Mouse (Mus musculus) kidney, embryonic 16.5 days (tissue): ENCODE results near the gene Per3. TPM values are rescaled to one million over a fixed set of nuclear protein-coding genes. Genes with fewer than 3 reads are reported as not detected.

ENCODE experiments used
- ATAC-seq: fragments of 200-750 bp; cut with Nextera tagmentation; 2 replicates; pipeline ENCODE4 v1.8.0; 2017; ENCODE audit warnings: moderate TSS enrichment; ENCODE audit not compliant: low FRiP score, low TSS enrichment
- H3K27ac ChIP-seq: fragments of 300-500 bp; sonication (generic); 2 replicates; pipeline ENCODE4 v1.5.1; 2014; ENCODE audit warnings: low read length
- H3K27me3 ChIP-seq: fragments of 300-500 bp; sonication (generic); 2 replicates; pipeline ENCODE4 v1.6.1; 2014; ENCODE audit warnings: low read length, control low read depth, mixed read lengths; ENCODE audit not compliant: insufficient read depth
- H3K36me3 ChIP-seq: fragments of 300-500 bp; sonication (generic); 2 replicates; pipeline ENCODE4 v1.6.1; 2014; ENCODE audit warnings: low read length, control low read depth, mixed read lengths; ENCODE audit not compliant: insufficient read depth
- H3K4me1 ChIP-seq: fragments of 300-500 bp; sonication (generic); 2 replicates; pipeline ENCODE4 v1.6.1; 2014; ENCODE audit warnings: low read length, control low read depth, mixed read lengths; ENCODE audit not compliant: insufficient read depth
- H3K4me2 ChIP-seq: fragments of 300-500 bp; sonication (generic); replicated peaks from 2 replicates; pipeline ENCODE4 v1.6.1; 2014; ENCODE audit warnings: low read depth, low read length
- H3K4me3 ChIP-seq: fragments of 300-500 bp; sonication (generic); 2 replicates; pipeline ENCODE4 v1.5.1; 2014; ENCODE audit warnings: mild to moderate bottlenecking, low read length
- H3K9ac ChIP-seq: fragments of 300-500 bp; sonication (generic); replicated peaks from 2 replicates; pipeline ENCODE4 v1.6.1; 2014; ENCODE audit warnings: low read length
- H3K9me3 ChIP-seq: fragments of 300-500 bp; sonication (generic); 2 replicates; pipeline ENCODE4 v1.6.1; 2016; ENCODE audit warnings: low read length, control low read depth
- WGBS: fragments of 180-500 bp; shearing (Covaris S2); extraction: QIAGEN DNeasy Blood & Tissue Kit; methylation state at CpG from one replicate; pipeline ENCODE4 v1.1.7; 2014; 5-methylcytosine and 5-hydroxymethylcytosine counted together
- polyA plus RNA-seq: library from polyadenylated mRNA; unstranded; fragments of >200 nt; fragmentation: Nextera tagmentation; extraction: Ambion mirVana; gene quantifications from 2 replicates; pipeline ENCODE4 v1.2.1, GENCODE M21; 2015

The Per3 gene
- polyA plus RNA-seq, 1 experiment from 2014 or later: 7.6 TPM

DNA sequence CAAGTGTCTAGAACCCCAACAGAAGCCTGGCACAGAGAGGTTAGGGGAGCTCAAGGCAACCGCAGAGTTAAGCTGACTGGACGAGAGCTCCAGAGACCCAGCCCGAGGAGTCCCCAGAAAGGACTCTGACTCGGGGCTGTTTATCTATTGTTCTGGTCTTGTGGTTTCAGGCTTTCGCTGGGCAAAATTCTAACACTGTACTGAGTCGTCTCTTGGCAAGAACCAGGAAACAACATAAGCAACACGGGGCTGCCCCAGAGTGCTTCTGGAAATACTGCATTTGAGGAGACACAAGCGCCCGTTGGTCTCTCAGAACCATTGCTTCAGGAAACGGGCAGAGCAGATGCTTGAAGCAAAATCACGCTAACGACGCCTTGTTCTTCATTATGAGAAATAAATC, 43.1 kb downstream of the Per3 start:
- Histone ChIP-seq H3K4me3 (no peak overlapping the region), H3K4me2 (no peak overlapping the region), H3K27me3 (no peaks in the 10 kb centered on the region), H3K9me3 (no peaks in the 10 kb centered on the region), H3K36me3 (0 out of 2 replicates have a peak, but pooled peaks cover 3% of the 10 kb centered on the region), H3K27ac (no peak overlapping the region), H3K4me1 (no peaks in the 10 kb centered on the region), H3K9ac (no peak overlapping the region)
- ATAC-seq: no peak
- WGBS: 61% methylated on average over 13 of the region's 13 CpGs

DNA sequence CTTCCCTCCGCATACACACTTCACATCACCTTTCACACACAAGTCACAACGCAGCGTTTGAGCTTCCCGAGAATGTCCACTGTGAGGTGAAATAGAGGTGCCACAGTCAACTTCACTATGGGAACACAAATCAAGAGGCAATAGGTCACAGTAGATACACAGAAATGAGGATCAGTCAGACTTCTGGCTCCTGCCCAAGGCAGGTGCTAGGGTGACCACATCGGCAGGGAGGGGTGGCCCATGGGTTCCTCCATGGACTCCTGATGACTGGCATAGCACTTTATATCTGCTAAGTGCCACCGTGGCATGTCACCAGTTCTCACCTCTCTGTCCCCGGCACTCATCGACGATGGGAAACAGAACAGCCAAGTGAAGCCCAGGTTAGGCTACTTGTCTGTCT, 45.8 kb downstream of the Per3 start:
- Histone ChIP-seq H3K9me3 (no peaks in the 10 kb centered on the region), H3K9ac (no peak overlapping the region), H3K4me2 (no peak overlapping the region), H3K27me3 (no peaks in the 10 kb centered on the region), H3K27ac (no peak overlapping the region), H3K4me1 (no peaks in the 10 kb centered on the region), H3K36me3 (no peaks in the 10 kb centered on the region), H3K4me3 (no peak overlapping the region)
- 91% methylated on average over 9 of the region's 9 CpGs for WGBS
- ATAC-seq: no peak

DNA sequence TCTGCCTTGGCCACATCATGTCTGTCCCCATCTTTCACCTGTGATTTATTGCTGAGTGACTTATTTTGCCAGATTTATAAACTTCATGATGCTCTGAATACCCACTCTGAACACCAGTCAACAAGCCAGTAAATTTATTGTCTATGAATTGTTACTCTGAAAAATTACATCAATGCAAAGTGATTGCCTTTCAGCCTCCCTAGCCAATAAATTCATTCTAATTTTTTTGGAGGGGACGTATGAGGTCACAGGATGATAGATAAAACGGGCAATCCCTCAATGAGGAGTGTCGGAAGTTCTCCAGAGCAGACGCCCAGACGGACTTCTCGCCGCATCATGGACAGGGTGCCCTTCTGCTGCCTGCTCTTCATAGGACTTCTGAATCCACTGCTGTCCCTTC, 47.7 kb downstream of the Per3 start, which contains the start of gene Uts2:
Uts2 (plus strand) TSS at position 301 of the 400 bp plus-strand sequence.
- Histone ChIP-seq H3K27me3 (no peaks in the 10 kb centered on the region), H3K4me3 (no peak within 1 kb of the TSS), H3K9ac (no peak within 1 kb of the TSS), H3K4me1 (no peaks in the 10 kb centered on the region), H3K4me2 (no peak within 1 kb of the TSS), H3K27ac (no peak within 1 kb of the TSS), H3K36me3 (no peaks in the 10 kb centered on the region), H3K9me3 (no peaks in the 10 kb centered on the region; the same call in 1 of the 2 replicates)
- ATAC-seq: no peak
- 86% methylated on average over 7 of the region's 7 CpGs for WGBS

DNA sequence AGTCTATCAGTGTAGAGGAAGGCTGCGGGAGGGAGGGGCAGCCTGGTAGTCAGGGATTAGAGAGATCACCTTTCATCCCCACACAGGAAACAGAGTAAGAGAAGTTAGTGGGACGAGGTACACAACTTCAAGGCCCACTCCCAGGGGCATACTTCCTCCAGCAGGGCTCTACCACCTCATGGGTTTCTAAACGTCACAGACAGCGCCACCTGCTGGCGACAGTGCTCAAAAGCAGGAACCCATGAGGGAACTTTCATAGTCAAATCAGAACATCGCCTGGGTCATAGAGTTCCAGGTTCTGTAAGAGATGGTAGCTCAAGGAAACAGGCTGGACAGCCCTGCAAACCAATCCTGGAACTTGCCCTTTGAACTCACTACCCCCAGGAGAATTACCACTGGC, 54.3 kb downstream of the Per3 start:
- H3K9me3 ChIP-seq: no peaks in the 10 kb centered on the region; the same call in 1 of the 2 replicates
- H3K4me2 ChIP-seq: no peak overlapping the region
- H3K27ac ChIP-seq: no peak overlapping the region
- H3K4me3 ChIP-seq: no peak overlapping the region
- H3K4me1 ChIP-seq: no peaks in the 10 kb centered on the region
- no peaks in the 10 kb centered on the region for H3K27me3 ChIP-seq
- no peaks in the 10 kb centered on the region for H3K36me3 ChIP-seq
- no peak for ATAC-seq
- 44% methylated on average over 6 of the region's 6 CpGs for whole genome bisulfite sequencing
- no peak overlapping the region for H3K9ac ChIP-seq

DNA sequence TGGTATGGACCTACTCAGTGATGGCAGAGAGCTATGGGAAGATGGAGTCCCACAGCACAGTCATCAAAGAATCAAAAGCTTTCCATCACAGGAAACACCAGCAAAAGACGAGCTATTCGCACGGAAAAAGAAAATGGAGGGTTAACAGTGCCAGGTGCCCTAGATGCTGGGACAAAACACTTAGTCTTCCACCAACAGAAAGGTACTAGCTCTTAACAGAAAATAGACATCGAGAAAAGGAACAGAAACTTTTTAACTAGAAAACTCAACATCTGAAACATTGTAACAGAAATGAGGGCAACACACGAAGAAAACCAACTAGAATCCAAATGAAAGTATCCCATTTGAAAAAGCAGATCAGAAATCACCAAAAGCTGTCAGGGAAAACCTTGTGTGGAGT, 64.3 kb downstream of the Per3 start:
- Histone ChIP-seq H3K4me1 (no peaks in the 10 kb centered on the region), H3K36me3 (no peaks in the 10 kb centered on the region), H3K27me3 (no peaks in the 10 kb centered on the region), H3K9me3 (0 out of 2 replicates have a peak, but pooled peaks cover 3% of the 10 kb centered on the region), H3K9ac (no peak overlapping the region), H3K4me3 (no peak overlapping the region), H3K27ac (no peak overlapping the region), H3K4me2 (no peak overlapping the region)
- ATAC-seq: no peak
- 90% methylated on average over 5 of the region's 5 CpGs for WGBS

DNA sequence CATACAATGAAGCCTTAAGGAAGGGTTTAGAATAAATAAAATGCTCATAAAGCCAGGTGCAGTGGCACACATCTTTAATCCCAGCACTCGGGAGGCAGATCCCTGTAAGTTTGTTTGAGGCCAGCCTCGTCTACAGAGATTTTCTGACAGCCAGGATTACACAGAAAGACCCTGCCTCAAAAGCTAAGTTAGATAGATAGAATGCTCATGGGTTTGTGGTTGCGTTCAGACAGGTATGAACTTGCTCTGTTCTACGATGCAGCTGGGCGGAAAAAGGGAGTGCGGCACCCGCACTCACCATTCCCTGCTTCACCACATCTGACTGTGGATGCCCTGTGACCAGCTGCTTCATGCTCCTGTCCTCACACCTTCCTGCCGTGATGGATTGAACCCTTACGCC, 65.0 kb downstream of the Per3 start:
- no peaks in the 10 kb centered on the region for H3K36me3 ChIP-seq
- ATAC-seq: no peak
- H3K4me3 ChIP-seq: no peak overlapping the region
- no peaks in the 10 kb centered on the region for H3K4me1 ChIP-seq
- 0 out of 2 replicates have a peak, but pooled peaks cover 3% of the 10 kb centered on the region for H3K9me3 ChIP-seq
- H3K27ac ChIP-seq: no peak overlapping the region
- no peaks in the 10 kb centered on the region for H3K27me3 ChIP-seq
- no peak overlapping the region for H3K9ac ChIP-seq
- WGBS: 70% methylated on average over 9 of the region's 9 CpGs
- H3K4me2 ChIP-seq: no peak overlapping the region

DNA sequence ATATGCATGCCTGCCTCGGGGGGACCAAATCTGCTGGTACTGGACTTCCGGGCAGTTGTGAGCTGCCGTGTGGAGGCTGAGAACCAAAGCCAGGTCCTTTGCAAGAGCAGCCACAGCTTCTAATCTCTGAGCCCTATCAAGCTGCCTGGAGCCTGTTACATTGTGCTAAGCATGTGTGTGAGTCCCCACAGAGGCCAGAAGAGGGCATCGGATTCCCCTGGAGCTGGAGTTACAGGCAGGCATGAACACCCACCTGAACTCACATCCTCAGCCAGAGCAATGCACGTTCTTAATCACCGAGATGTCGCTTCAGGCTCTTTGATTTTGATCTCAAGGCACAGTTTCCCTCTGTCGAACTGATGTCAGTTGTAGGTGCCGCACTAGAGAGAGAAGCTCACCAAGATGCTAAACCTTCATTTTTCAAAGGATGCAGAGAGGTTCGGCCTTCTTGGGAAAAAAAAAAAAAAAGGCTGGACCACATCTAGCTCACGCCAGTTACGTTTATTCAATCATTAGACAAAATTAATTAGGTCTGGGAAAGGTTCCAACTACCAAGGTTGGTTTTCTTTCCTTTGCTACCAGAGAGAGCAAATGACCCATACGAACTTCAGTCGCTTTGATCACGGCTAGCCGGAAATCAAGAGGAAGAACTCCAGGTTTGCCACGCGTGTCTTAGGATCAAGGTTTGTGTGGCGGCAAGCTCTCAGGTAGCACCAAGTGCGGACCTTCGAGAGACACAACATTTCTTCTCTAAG, 66.1 kb downstream of the Per3 start:
- Histone ChIP-seq H3K4me1 (no peaks in the 10 kb centered on the region), H3K27ac (no peak overlapping the region), H3K36me3 (no peaks in the 10 kb centered on the region), H3K27me3 (no peaks in the 10 kb centered on the region), H3K9me3 (0 out of 2 replicates have a peak, but pooled peaks cover 3% of the 10 kb centered on the region), H3K4me2 (no peak overlapping the region), H3K4me3 (no peak overlapping the region), H3K9ac (no peak overlapping the region)
- WGBS: 63% methylated on average over 21 of the region's 21 CpGs
- ATAC-seq: no peak

DNA sequence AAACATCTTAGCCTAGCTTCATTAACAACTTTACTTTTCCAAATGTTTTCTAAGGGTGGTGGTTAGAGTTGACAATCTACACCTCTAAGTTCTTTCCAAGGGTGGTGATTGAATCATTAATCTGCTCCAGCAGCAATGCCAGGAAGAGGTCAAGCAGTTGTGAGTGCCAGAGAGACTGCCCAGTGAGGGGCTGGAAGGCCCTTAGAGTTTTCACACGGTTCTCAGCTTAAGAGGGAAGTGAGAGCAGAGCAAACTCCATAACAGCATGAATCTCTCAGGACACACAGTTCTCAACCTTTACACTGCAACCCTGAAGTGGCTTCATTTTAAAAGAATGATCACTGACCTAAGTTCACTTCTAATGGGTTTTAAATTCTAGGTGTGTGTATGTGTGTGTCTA, 69.3 kb downstream of the Per3 start:
- no peaks in the 10 kb centered on the region for H3K4me1 ChIP-seq

DNA sequence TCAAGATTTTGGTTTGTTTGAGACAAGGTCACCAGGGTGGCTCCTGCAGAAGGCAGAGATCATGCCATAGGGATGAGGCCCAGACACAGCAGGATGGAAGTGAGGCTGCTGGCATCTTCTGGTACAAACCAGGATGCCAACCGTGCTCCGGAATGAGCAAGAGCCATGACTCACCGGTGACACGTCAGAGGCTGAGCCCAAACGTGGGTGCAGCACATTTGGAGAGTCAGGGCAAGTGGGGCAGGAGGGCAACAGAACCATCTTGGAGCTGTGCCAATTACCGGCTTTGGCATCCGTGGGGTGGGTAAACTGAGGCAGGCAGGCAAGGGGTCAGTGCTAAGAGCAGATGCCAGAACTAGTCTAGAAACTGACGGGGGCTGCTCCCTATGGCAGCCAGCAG, 71.2 kb downstream of the Per3 start:
- no peaks in the 10 kb centered on the region for H3K9me3 ChIP-seq

More for the DNA sequence above, 69.3 kb downstream of the Per3 start:
- H3K9ac ChIP-seq: no peak overlapping the region
- no peaks in the 10 kb centered on the region for H3K9me3 ChIP-seq
- H3K4me3 ChIP-seq: no peak overlapping the region
- H3K4me2 ChIP-seq: no peak overlapping the region
- WGBS: 10% methylated on average over 1 of the region's 1 CpGs
- no peak for ATAC-seq
- H3K27ac ChIP-seq: no peak overlapping the region
- H3K27me3 ChIP-seq: no peaks in the 10 kb centered on the region
- H3K36me3 ChIP-seq: no peaks in the 10 kb centered on the region

DNA sequence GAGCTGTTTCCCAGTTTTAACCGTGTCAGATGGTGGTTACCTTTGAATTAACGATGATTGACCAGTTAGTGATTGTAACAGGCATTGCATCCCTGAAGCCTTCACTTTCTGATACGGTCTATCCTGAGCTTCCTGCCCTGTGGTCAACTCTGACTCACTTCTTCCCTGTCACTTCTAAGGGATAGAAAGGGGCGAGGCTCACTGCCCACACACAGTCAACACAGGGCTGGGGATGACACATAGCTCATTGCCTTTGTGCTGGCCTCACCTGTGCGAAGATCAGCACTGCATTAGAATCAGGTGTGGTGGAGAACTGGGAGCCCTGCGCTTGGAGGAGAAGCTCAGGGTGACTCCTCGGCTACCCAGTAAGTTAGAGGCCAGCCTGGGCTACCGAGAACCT, 75.5 kb downstream of the Per3 start:
- Histone ChIP-seq H3K9ac (no peak overlapping the region), H3K4me1 (0 out of 2 replicates have a peak, but pooled peaks cover 6% of the 10 kb centered on the region), H3K27ac (no peak overlapping the region), H3K9me3 (no peaks in the 10 kb centered on the region), H3K4me3 (no peak overlapping the region), H3K36me3 (no peaks in the 10 kb centered on the region), H3K27me3 (no peaks in the 10 kb centered on the region), H3K4me2 (no peak overlapping the region)
- ATAC-seq: no peak
- WGBS: 86% methylated on average over 8 of the region's 8 CpGs

More for the DNA sequence above, 71.2 kb downstream of the Per3 start:
- no peak overlapping the region for H3K9ac ChIP-seq
- no peak overlapping the region for H3K27ac ChIP-seq
- no peaks in the 10 kb centered on the region for H3K27me3 ChIP-seq
- H3K4me3 ChIP-seq: no peak overlapping the region
- no peak for ATAC-seq
- H3K4me2 ChIP-seq: no peak overlapping the region
- H3K4me1 ChIP-seq: no peaks in the 10 kb centered on the region
- H3K36me3 ChIP-seq: no peaks in the 10 kb centered on the region
- WGBS: 85% methylated on average over 8 of the region's 8 CpGs
